Mouse (Mus musculus): ENCODE measurements at regions not wholly inside any gene's neighbourhood (a gene's known extent, or its start where the extent isn't known, plus 50 kb on each side); places are given as distances from the start of the nearest gene placed in this dataset.
"Not testable (repeated sequence)": the region's sequence is repeated elsewhere in the genome, so short reads cannot be mapped to it uniquely, and the experiment has no call there.

DNA sequence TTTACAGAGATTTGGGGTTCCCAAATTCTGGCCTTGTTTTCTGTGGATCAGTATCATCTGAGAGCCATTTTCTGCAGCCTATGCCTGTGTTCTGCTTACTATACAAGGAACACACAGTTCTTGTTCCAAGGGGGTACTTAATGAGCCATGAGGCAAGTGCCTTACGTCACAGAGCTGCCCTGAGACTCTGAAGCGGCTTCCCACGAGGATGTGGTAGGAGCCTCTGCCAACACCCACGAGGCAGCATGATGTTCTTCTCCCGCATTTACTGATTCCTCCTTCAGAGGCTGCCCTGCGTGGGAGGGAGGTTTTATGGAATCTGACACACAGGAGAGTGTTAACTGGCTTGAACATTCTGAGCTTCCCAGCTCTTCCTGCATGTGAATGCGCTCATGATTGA is 101.4 kb upstream of the Tbl1x start:
- no peaks in the 10 kb centered on the region for H3K27me3 ChIP-seq
- ATAC-seq (replicated peaks; ENCODE audit: insufficient number of reproducible peaks, insufficient read depth, low FRiP score, low read depth) = no peak
- H3K9me3 ChIP-seq (replicated peaks) = no peaks in the 10 kb centered on the region
- H3K36me3 ChIP-seq = no peaks in the 10 kb centered on the region
- 48% methylated on average over 7 of the region's 7 CpGs for WGBS
- H3K4me2 ChIP-seq = no peak overlapping the region
- no peak overlapping the region for H3K9ac ChIP-seq
- no peaks in the 10 kb centered on the region for H3K4me1 ChIP-seq (replicated peaks)
- no peak overlapping the region for H3K27ac ChIP-seq
- no peak overlapping the region for H3K4me3 ChIP-seq

DNA sequence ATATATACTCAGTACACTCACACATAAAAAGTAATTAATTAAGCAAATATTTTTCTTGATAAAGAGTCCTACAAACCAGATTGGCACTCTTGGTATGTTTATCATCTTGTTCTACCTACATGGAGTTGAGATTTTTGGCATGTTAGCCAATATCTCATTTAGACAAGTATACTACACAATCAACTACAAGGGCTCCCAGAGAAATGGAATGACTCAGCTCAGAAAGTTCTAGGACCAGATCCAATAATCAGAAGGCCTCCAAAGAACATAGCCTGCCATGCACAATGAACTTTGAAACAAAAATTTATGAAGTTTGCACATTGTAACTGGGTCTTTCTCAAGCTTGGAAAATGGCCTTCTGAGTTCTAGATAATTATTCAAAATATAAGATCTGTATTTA is 100.0 kb upstream of the Tbl1x start:
- no peak overlapping the region for H3K9ac ChIP-seq
- no peaks in the 10 kb centered on the region for H3K27me3 ChIP-seq
- H3K4me1 ChIP-seq (replicated peaks) = no peaks in the 10 kb centered on the region
- H3K4me2 ChIP-seq = no peak overlapping the region
- no peak for ATAC-seq (replicated peaks; ENCODE audit: insufficient number of reproducible peaks, insufficient read depth, low FRiP score, low read depth)
- no peak overlapping the region for H3K27ac ChIP-seq
- no peak overlapping the region for H3K4me3 ChIP-seq
- H3K9me3 ChIP-seq (replicated peaks) = no peaks in the 10 kb centered on the region
- H3K36me3 ChIP-seq = no peaks in the 10 kb centered on the region

DNA sequence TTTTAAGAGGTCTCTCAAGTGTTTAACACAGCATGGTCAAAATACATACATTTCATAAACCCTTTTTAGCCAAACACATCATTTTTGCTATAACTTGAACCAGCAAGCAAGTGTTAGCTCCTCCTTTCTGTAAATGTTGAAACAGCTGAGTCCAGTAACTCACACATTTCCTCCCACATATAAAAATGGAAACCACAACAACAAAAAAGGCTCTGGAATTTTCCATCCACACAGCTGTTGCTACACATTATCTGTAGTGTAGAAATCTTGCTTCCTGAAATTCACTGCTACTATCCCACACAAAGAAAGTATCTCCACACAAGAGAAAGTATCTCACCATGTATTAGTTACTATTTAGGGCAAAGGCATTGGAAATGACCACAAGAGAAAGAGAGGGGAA is 96.7 kb upstream of the Tbl1x start:
- no peak for ATAC-seq (replicated peaks; ENCODE audit: insufficient number of reproducible peaks, insufficient read depth, low FRiP score, low read depth)

DNA sequence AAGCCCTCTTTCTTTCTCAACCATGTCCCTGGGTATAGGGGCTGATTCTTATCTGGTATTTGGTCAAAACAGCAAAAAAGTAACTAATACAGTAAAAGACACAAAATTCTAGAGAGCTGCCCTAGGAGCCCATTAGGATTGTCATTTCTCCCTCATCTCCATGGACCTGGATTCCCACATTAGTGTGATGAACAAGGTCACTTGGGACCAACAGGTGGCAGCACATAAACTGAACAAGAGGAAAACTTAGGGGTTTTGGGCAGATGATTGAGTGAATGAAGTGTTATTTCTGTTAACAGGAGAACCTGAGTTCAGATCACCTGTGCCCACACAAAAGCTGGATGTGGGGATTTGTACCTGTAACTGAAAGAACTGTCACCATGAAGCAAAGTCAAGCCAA is 93.0 kb upstream of the Tbl1x start:
- Histone ChIP-seq H3K4me2 (no peak overlapping the region), H3K36me3 (no peaks in the 10 kb centered on the region), H3K9ac (no peak overlapping the region), H3K27ac (no peak overlapping the region), H3K4me1 (replicated peaks) (no peaks in the 10 kb centered on the region), H3K4me3 (no peak overlapping the region), H3K9me3 (replicated peaks) (no peaks in the 10 kb centered on the region), H3K27me3 (no peaks in the 10 kb centered on the region)
- ATAC-seq (replicated peaks; ENCODE audit: insufficient number of reproducible peaks, insufficient read depth, low FRiP score, low read depth) = no peak

More for the DNA sequence above, 96.7 kb upstream of the Tbl1x start:
- 0 out of 2 replicates have a peak overlapping the region, but pooled peaks have one; percentile 20 for H3K27ac ChIP-seq
- H3K4me2 ChIP-seq = no peak overlapping the region
- no peaks in the 10 kb centered on the region for H3K36me3 ChIP-seq
- no peaks in the 10 kb centered on the region for H3K9me3 ChIP-seq (replicated peaks)
- no peaks in the 10 kb centered on the region for H3K27me3 ChIP-seq
- no peak overlapping the region for H3K4me3 ChIP-seq
- no peak overlapping the region for H3K9ac ChIP-seq
- H3K4me1 ChIP-seq (replicated peaks) = no peaks in the 10 kb centered on the region

DNA sequence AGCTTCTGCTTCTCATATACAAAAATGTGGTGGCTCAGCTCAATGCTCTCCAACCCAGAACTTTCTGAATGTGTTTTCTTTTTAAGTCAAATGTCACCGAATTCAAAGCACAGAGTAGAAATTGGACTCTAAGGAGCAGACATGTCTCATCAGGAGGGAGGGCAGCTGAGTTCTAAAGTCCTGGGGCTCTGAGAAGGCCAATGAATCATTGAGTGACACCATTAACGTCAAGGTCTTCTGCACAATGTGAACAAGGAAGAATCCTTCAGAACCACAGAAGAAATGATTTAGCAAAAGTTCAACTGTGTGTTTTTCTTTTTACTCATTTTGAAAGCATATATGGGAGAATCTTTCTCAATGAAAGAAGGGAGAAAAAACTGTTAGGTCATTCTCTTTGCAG is 88.6 kb upstream of the Tbl1x start:
- ATAC-seq (replicated peaks; ENCODE audit: insufficient number of reproducible peaks, insufficient read depth, low FRiP score, low read depth) = no peak

DNA sequence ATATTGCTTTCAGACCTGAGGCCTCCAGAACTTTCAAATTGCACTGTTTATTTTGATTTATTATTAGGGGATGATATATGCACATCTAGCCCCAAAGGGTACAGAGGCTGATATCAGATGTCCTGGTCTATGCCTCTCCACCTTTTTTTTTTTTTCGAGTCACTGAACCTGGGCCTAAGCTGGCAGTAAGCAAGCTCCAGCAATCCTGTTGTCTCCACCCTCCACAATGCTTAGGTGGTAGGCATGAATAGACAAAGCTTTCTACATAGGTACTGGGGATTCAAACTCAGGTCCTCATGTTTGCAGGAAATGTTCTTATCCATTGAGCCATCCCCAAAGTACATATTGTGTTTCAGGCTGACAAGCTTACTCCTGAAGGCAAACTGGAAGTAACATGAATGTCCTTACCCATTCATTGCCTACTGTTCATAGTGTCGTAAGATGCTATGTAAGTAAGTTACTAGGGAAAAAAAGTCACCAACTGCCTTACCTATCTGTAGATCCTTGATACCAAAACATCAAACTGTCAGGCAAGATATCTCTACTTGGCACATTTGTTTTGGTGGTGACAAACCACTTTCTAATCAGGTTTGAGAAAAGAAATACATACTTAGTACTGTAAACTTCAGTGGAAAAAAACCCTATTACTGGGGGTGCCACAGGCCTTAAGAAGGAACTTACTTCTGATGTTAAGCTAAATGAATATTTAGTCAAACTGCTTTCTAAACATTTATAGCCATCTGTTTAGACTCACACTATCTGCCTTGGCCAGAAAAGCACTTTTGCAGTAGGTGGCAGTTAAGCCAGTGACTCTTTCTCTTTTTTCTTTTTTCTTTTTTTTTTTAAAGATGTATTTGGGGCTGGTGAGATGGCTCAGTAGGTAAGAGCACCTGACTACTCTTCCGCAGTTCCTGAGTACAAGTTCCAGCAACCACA is 85.8 kb upstream of the Tbl1x start:
- H3K9me3 ChIP-seq (replicated peaks) = no peaks in the 10 kb centered on the region
- no peak overlapping the region for H3K27ac ChIP-seq
- no peak overlapping the region for H3K4me2 ChIP-seq
- H3K27me3 ChIP-seq = no peaks in the 10 kb centered on the region
- H3K4me3 ChIP-seq = no peak overlapping the region
- 83% methylated on average over 3 of the region's 3 CpGs for WGBS
- ATAC-seq (replicated peaks; ENCODE audit: insufficient number of reproducible peaks, insufficient read depth, low FRiP score, low read depth) = no peak
- H3K36me3 ChIP-seq = no peaks in the 10 kb centered on the region
- H3K9ac ChIP-seq = no peak overlapping the region
- H3K4me1 ChIP-seq (replicated peaks) = no peaks in the 10 kb centered on the region

More for the DNA sequence above, 88.6 kb upstream of the Tbl1x start:
- no peaks in the 10 kb centered on the region for H3K9me3 ChIP-seq (replicated peaks)
- H3K4me2 ChIP-seq = no peak overlapping the region
- no peak overlapping the region for H3K27ac ChIP-seq
- H3K4me3 ChIP-seq = no peak overlapping the region
- H3K27me3 ChIP-seq = no peaks in the 10 kb centered on the region
- no peaks in the 10 kb centered on the region for H3K4me1 ChIP-seq (replicated peaks)
- no peak overlapping the region for H3K9ac ChIP-seq
- 64% methylated on average over 2 of the region's 2 CpGs for WGBS
- H3K36me3 ChIP-seq = no peaks in the 10 kb centered on the region

DNA sequence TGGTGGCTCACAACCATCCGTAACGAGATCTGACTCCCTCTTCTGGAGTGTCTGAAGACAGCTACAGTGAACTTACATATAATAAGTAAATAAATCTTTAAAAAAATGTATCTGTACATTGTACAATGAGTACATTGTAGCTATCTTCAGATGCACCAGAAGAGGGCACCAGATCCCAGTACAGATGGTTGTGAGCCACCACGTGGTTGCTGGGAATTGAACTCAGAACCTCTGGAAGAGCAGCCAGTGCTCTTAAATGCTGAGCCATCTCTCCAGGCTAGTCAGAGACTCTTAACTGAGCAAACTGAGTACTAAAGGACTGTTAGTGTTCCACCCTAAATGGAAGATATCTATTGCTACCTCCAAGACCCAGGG is 85.1 kb upstream of the Tbl1x start:
- not testable (repeated sequence) for H3K27ac ChIP-seq; ATAC-seq (replicated peaks; ENCODE audit: insufficient number of reproducible peaks, insufficient read depth, low FRiP score, low read depth); H3K4me3 ChIP-seq; H3K4me2 ChIP-seq; H3K27me3 ChIP-seq; H3K36me3 ChIP-seq; H3K9ac ChIP-seq; H3K4me1 ChIP-seq (replicated peaks); H3K9me3 ChIP-seq (replicated peaks)
- WGBS = 70% methylated on average over 3 of the region's 3 CpGs

DNA sequence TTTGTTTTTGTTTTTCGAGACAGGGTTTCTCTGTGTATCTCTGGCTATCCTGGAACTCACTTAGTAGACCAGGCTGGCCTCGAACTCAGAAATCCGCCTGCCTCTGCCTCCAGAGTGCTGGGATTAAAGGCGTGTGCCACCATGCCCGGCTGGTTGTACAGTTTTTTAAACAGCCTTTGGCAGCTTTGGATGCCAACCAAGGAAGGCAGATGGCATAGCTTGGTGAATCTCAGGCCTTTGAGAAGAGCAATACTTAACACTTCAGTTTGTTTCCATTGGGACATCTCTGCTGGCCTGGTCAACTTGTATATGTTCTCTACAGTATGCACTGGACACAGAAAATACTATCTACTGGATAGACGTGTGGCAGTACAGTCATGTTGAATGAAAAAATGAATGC is 84.0 kb upstream of the Tbl1x start:
- H3K4me1 ChIP-seq (replicated peaks); H3K4me2 ChIP-seq; H3K27me3 ChIP-seq; H3K9ac ChIP-seq; H3K4me3 ChIP-seq; H3K27ac ChIP-seq; H3K9me3 ChIP-seq (replicated peaks); H3K36me3 ChIP-seq; ATAC-seq (replicated peaks; ENCODE audit: insufficient number of reproducible peaks, insufficient read depth, low FRiP score, low read depth): not testable (repeated sequence)
- WGBS = 84% methylated on average over 6 of the region's 6 CpGs

DNA sequence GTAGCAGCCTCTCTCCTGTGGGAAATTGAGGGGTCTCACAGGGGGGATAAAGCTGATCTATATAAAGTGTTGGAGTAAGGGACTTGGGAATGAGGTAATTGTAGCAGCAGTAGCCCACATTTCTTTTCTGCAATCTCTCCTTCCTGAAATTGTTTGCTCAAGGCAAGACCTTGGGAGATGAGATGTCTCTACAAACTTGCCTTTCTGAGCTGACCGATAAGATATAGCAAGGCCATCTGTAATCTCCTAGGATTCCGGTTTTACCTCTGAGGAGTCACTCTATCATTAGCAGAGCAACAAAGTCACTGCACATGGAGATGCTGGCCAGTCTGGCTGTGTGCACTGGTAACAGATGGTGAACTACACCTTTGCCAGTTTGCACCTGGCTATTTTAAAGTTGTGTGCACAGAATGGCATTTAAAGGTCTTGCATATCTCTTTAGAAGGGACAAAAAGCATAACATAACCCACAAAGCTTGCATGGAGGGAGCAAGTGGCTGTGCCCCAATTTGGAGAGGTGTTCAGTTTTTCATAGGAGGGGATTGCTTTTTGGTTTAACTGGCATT is 78.7 kb upstream of the Tbl1x start:
- Histone ChIP-seq H3K9ac (no peak overlapping the region), H3K27ac (peak overlapping the region; percentile 16; the same call in 1 of the 2 replicates), H3K4me1 (replicated peaks) (no peaks in the 10 kb centered on the region), H3K4me2 (no peak overlapping the region), H3K27me3 (no peaks in the 10 kb centered on the region), H3K4me3 (no peak overlapping the region), H3K9me3 (replicated peaks) (no peaks in the 10 kb centered on the region), H3K36me3 (no peaks in the 10 kb centered on the region)
- ATAC-seq (replicated peaks; ENCODE audit: insufficient number of reproducible peaks, insufficient read depth, low FRiP score, low read depth) = no peak
- 61% methylated on average over 2 of the region's 2 CpGs for WGBS

DNA sequence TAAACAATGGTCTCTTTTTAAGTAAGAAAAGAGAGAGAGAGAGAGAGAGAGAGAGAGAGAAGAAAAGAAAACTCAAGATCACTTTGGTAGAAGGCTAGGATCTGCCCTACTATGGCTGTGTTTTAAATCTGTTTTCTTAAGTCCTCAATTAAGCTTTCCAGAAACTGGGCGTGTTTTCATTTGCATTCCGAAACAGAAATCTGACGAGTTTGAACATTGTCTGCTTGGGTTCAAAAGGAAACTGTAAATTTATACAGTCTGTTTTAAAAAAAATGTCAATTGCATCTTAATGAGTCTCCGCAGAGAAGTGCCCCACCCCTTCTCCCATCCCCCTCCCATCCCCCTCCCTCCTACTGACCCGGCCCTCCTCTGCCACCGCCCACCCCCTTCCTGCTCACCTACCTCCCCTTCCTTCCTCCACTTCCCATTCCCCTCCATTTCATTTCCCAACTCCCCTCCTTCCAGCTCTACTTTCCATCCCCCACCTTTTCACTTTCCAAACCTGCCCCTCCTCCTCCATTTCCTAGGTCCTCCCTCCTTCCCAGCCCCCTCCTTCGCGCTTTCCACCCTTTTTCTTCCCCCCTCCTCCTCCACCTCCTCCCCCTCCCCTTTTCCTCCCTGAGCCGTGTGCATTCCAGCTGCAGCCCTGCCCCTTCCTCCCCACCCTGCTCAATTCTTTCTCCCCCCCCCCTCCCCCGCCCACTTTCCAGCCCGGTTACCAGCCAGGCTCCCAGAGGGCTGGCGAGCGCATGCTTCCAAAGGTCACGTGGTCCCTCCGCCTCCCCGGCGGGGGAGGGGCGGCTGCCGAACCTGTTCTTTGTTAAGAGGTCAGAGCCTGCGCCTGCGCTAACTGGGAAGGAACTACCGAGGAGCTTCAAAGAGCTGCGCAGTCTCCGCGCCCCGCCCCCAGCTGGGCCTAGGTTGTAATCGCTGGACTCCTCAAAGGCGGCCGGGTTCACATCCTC is 77.7 kb upstream of the Tbl1x start:
- Histone ChIP-seq H3K36me3 (no peaks in the 10 kb centered on the region), H3K9me3 (replicated peaks) (no peaks in the 10 kb centered on the region), H3K9ac (no peak overlapping the region; the same call in 1 of the 2 replicates), H3K27ac (peak overlapping the region; percentile 53), H3K27me3 (no peaks in the 10 kb centered on the region), H3K4me3 (peak overlapping the region; percentile 37), H3K4me1 (replicated peaks) (no peaks in the 10 kb centered on the region), H3K4me2 (peak overlapping the region; percentile 56)
- 11% methylated on average over 24 of the region's 29 CpGs for WGBS
- ATAC-seq (replicated peaks; ENCODE audit: insufficient number of reproducible peaks, insufficient read depth, low FRiP score, low read depth) = peak; percentile 95

DNA sequence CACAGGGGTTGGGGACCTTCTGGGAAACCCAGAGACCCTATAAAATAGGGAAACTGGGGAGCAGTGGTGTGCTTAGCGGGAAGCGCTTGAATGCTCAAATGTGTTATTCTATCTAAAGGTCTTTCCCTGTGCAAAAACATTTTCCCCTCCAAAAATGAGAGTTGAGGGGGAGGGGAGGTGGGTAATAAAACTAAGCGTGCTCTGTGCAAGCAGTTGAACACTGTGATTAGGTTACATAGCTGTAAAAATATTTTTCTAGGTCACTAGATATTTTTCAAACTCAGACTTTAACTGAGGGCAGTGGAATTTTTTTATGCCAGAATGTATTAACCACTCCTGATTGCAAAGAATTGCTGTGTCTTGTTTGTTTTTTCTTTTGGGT is 77.0 kb upstream of the Tbl1x start:
- 0 out of 2 replicates have a peak, but pooled peaks have one; percentile 1 for ATAC-seq (replicated peaks; ENCODE audit: insufficient number of reproducible peaks, insufficient read depth, low FRiP score, low read depth)
- Histone ChIP-seq H3K4me1 (replicated peaks) (no peaks in the 10 kb centered on the region), H3K27me3 (no peaks in the 10 kb centered on the region), H3K36me3 (no peaks in the 10 kb centered on the region), H3K4me2 (peak overlapping the region; percentile 56), H3K9ac (no peak overlapping the region; the same call in 1 of the 2 replicates), H3K4me3 (peak overlapping the region; percentile 37), H3K9me3 (replicated peaks) (no peaks in the 10 kb centered on the region), H3K27ac (peak overlapping the region; percentile 49)
- WGBS = 15% methylated on average over 3 of the region's 3 CpGs

Data from heart, embryonic 15.5 days (tissue).